Comparison of ENCODE assay signal across 12 mouse cellular contexts in the genomic region with DNA sequence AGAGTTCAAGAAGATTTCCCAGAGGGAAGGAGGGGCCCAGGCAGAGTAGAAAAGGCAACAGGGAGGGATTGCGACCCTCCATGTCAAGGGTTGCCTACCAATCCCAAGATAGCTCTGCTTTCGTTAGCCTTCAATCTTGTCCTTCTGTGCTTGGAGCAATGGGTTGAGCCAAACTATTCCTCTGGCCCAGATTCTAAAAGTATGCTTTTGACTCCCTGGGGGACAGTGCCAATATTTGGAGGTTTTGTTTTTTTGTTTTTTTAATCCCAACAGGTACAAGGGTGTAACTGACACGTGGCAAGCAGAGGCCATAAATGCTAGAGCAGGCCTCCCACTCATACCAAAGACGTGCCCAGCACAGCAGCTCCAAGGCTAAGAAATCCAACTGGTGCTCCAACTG.
DNase-seq lines count a peak whose midpoint lies in the region; ATAC-seq lines count a peak whose summit lies in the region.
"Had no signal": no experiment of that assay in that cellular context is flagged by ENCODE, and none has a peak within 500 bp of the region (broad histone marks: within the 10 kb centered on the region; RNA-seq: fewer than 3 reads in every experiment).

No protein-coding gene starts in this region.

- H3K9me3 ChIP-seq in kidney, embryonic 15.5 days (replicated peaks), result no peaks in the 10 kb centered on the region
- H3K9me3 ChIP-seq in midbrain, embryonic 16.5 days (replicated peaks; ENCODE audit: control insufficient read depth, low read length, poor library complexity, severe bottlenecking), result no peaks in the 10 kb centered on the region
- H3K9me3 ChIP-seq in midbrain, embryonic 13.5 days, result no peaks in the 10 kb centered on the region
- no peaks in the 10 kb centered on the region for H3K9me3 ChIP-seq in stomach, embryonic 16.5 days (replicated peaks; ENCODE audit: control insufficient read depth, low read length)
- H3K9me3 ChIP-seq: hindbrain, embryonic 13.5 days had no signal

- H3K4me2 ChIP-seq in kidney, embryonic 15.5 days, result no peak overlapping the region
- H3K4me2 ChIP-seq in midbrain, embryonic 16.5 days (ENCODE audit: low read length), result no peak overlapping the region
- H3K4me2 ChIP-seq in midbrain, embryonic 13.5 days (replicated peaks), result no peak overlapping the region
- no peak overlapping the region for H3K4me2 ChIP-seq in stomach, embryonic 16.5 days (ENCODE audit: low read depth, low read length)
- H3K4me2 ChIP-seq: hindbrain, embryonic 13.5 days had no signal

- WGBS in kidney, embryonic 15.5 days, result 59% methylated on average over 4 of the region's 4 CpGs
- WGBS in midbrain, embryonic 16.5 days, result 89% methylated on average over 4 of the region's 4 CpGs
- 87% methylated on average over 4 of the region's 4 CpGs for WGBS in midbrain, embryonic 13.5 days
- 88% methylated on average over 4 of the region's 4 CpGs for WGBS in stomach, embryonic 16.5 days

- H3K4me3 ChIP-seq in kidney, embryonic 15.5 days (replicated peaks), result no peak overlapping the region
- no peak overlapping the region for H3K4me3 ChIP-seq in midbrain, embryonic 16.5 days (ENCODE audit: low read depth, low read length)
- no peak overlapping the region for H3K4me3 ChIP-seq in midbrain, embryonic 13.5 days (replicated peaks)
- no peak overlapping the region for H3K4me3 ChIP-seq in stomach, embryonic 16.5 days (replicated peaks; ENCODE audit: low read length)
- H3K4me3 ChIP-seq: hindbrain, embryonic 13.5 days had no signal

- peak; percentile 29; the same call in 1 of the 2 replicates for ATAC-seq in kidney, embryonic 15.5 days (replicated peaks; ENCODE audit: low FRiP score)
- ATAC-seq in midbrain, embryonic 16.5 days, result no peak
- ATAC-seq in midbrain, embryonic 13.5 days, result no peak
- no peak for ATAC-seq in stomach, embryonic 16.5 days (ENCODE audit: insufficient read depth, low FRiP score)

- 0 out of 2 replicates have a peak overlapping the region, but pooled peaks have one; percentile 70 for H3K27ac ChIP-seq in kidney, embryonic 15.5 days
- peak overlapping the region; percentile 2; the same call in 1 of the 2 replicates for H3K27ac ChIP-seq in midbrain, embryonic 16.5 days (ENCODE audit: low read length)
- no peak overlapping the region for H3K27ac ChIP-seq in midbrain, embryonic 13.5 days
- H3K27ac ChIP-seq in stomach, embryonic 16.5 days (ENCODE audit: low read length), result peak overlapping the region; percentile 69
- H3K27ac ChIP-seq: hindbrain, embryonic 13.5 days; liver, embryonic 14.5 days had no signal

- DNase-seq in adrenal gland, postnatal 10 days, result peak; percentile 38
- DNase-seq in adrenal gland, postnatal 4 days (ENCODE audit: low spot score in 2 of 2), result no peak
- DNase-seq in kidney, adult 11 months, result no peak
- no peak for DNase-seq in urinary bladder, postnatal 4 days (ENCODE audit: low spot score in 2 of 2)
- DNase-seq: kidney, postnatal 25 days had no signal

- no peak overlapping the region for H3K9ac ChIP-seq in kidney, embryonic 15.5 days
- no peak overlapping the region for H3K9ac ChIP-seq in midbrain, embryonic 16.5 days (ENCODE audit: low read depth, low read length)
- H3K9ac ChIP-seq in midbrain, embryonic 13.5 days (replicated peaks), result no peak overlapping the region
- no peak overlapping the region for H3K9ac ChIP-seq in stomach, embryonic 16.5 days (ENCODE audit: low read length)
- H3K9ac ChIP-seq: hindbrain, embryonic 13.5 days; liver, embryonic 14.5 days had no signal

- H3K4me1 ChIP-seq in kidney, embryonic 15.5 days, result peaks cover 12% of the 10 kb centered on the region
- peaks cover 8% of the 10 kb centered on the region; the same call in 1 of the 2 replicates for H3K4me1 ChIP-seq in midbrain, embryonic 16.5 days (ENCODE audit: control insufficient read depth, insufficient read depth, low read length)
- 0 out of 2 replicates have a peak, but pooled peaks cover 8% of the 10 kb centered on the region for H3K4me1 ChIP-seq in midbrain, embryonic 13.5 days (replicated peaks)
- peaks cover 20% of the 10 kb centered on the region for H3K4me1 ChIP-seq in stomach, embryonic 16.5 days (ENCODE audit: control insufficient read depth, insufficient read depth, low read length)

- H3K27me3 ChIP-seq in kidney, embryonic 15.5 days, result no peaks in the 10 kb centered on the region
- no peaks in the 10 kb centered on the region for H3K27me3 ChIP-seq in midbrain, embryonic 16.5 days (ENCODE audit: control insufficient read depth, insufficient read depth, low read depth, low read length)
- H3K27me3 ChIP-seq in midbrain, embryonic 13.5 days, result no peaks in the 10 kb centered on the region
- H3K27me3 ChIP-seq in stomach, embryonic 16.5 days (ENCODE audit: control insufficient read depth, insufficient read depth, low read length), result no peaks in the 10 kb centered on the region
- H3K27me3 ChIP-seq: hindbrain, embryonic 13.5 days; Patski had no signal

- peaks cover 9% of the 10 kb centered on the region; the same call in 1 of the 2 replicates for H3K36me3 ChIP-seq in kidney, embryonic 15.5 days
- no peaks in the 10 kb centered on the region for H3K36me3 ChIP-seq in midbrain, embryonic 16.5 days (ENCODE audit: control insufficient read depth, insufficient read depth, low read length)
- no peaks in the 10 kb centered on the region for H3K36me3 ChIP-seq in midbrain, embryonic 13.5 days
- no peaks in the 10 kb centered on the region for H3K36me3 ChIP-seq in stomach, embryonic 16.5 days (ENCODE audit: control insufficient read depth, insufficient read depth, low read length)
